Mouse (Mus musculus) NIH3T3 (cell line): Measurements from ENCODE around the gene Pdx1.

Source experiments
- DNase-seq: peaks from one replicate; pipeline ENCODE4 v3.0.0-alpha.2; 2012; ENCODE audit warnings: low read depth

The Pdx1 gene

DNA sequence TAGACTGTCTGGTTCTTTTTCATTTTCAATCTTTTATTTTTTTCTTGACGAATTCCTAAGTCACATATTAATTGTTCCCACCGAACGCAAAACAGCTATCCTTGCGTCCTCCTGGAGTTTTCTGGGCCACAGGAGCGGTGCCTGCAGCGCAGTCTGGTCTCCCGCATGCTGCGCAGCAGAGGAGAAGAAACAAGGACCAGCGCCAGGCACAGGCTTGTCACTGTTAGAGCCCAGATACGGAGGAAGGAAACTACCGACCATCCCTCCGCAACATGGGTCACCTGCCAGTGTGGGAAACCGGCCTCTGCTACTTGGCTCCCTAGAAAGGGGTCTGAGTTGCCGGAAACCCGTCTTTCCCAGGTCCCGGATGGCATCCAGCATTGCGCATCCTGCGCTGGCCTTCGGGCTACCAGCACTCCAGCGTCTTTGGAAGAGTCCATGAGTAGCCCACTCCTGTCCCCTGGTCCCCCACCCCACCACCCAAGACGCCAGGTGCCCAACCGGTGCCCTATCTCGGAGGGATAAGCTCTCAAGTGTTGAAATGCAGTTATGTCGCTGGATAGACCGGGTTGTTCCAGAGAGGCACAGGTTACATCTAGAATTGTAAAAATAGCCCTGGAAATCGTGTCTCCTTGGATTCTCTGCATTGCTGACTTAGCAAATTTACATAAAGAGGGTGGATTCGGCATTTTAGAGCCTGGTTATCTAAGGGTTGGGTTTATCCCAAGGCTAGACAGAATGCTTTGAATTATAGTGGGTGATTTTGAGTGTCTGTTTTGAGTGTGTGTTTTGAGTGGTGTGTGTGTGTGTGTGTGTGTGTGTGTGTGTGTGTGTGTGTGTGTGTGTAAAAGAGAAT, 43.3 kb downstream of the Pdx1 start:
- no peak for DNase-seq

- DNase-seq, result peak; percentile 9
Measured at GRCm38 (mm10) chr5:147314646-147315431, 45.1 kb downstream of the Pdx1 start.

DNA sequence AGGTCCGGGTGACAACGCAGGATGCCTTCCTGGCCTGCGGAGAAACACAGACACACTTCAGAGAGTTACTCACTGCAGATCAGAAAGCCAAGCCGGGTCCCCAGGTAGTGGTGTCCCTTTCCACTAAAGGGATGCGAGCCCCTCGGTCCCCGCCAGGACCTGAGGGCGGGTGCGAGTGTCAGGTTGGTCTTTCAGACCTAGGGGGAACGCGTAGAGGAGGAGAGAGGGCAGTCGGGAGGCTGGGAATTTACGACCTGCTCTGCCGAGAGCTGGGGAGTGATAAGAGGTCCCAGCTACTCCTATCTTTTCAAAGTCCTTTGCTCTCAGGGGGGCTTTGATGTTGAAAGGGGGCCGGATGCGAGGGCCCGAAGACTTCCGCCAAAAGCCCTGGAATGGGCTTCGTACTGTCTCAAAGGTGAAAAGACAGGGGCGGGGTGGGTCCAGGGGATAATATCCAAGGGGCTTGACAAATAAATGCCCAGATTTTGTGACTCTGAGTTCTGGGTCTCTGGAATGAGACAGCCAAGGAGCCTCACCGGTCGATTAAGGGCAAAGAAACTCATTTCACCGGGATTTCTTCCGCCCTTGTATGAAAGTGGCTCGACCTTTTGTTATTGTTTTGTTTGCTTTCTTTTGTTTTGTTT, 45.8 kb downstream of the Pdx1 start:
- no peak for DNase-seq

GRCm38 (mm10) chr5:147317321-147317720, 47.6 kb downstream of the Pdx1 start:
- DNase-seq, result no peak

DNA sequence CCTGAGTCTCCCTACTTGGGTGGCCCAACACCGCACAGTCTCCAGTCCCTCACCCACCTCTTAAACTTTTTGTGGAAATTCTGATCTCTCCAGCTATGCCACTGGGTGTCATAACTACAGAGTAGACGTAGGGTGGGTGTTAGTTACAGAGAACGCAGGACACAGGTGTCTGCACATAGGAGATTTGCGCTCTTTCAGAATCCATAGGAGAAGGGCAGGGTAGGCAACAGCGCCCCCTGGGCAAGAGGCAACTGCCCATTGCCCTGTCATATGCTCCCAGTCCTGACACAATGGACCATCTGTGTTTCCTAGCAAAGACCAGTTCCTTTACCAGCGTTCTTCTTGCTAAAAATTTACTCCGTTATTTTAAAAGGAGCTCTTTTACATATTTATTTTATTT, 48.2 kb downstream of the Pdx1 start:
- DNase-seq, result peak; percentile 23

GRCm38 (mm10) chr5:147319653-147320052, 49.9 kb downstream of the Pdx1 start:
- DNase-seq, result peak; percentile 82

GRCm38 (mm10) chr5:147322183-147322582, 52.4 kb downstream of the Pdx1 start, which contains the start of gene Urad:
TSS of gene Urad (minus strand) at chr5:147322440.
- no peak for DNase-seq

- DNase-seq, result peak; percentile 81
Measured at GRCm38 (mm10) chr5:147323237-147323917, 53.6 kb downstream of the Pdx1 start.
